Mouse (Mus musculus) urinary bladder, postnatal 14 days (tissue): ENCODE results near the gene Sh3bp2.
A peak's percentile ranks its signal among the peaks of the same experiment; 100 is the strongest.

Source experiments
- DNase-seq: peaks from one replicate; pipeline ENCODE4 v3.0.0; 2021; ENCODE audit warnings: low spot score

Sh3bp2 gene

GRCm38 (mm10) chr5:34525663-34526476 is at the start of gene Sh3bp2:
TSS of gene Sh3bp2 (plus strand) at chr5:34525838.
- peak; percentile 99 for DNase-seq

- DNase-seq = no peak
Measured at GRCm38 (mm10) chr5:34480926-34481325, 44.7 kb upstream of the Sh3bp2 start.

- DNase-seq = no peak
Measured at GRCm38 (mm10) chr5:34485731-34486130, 39.9 kb upstream of the Sh3bp2 start.

- DNase-seq = peak; percentile 54
Measured at GRCm38 (mm10) chr5:34487320-34488090, 38.1 kb upstream of the Sh3bp2 start.

GRCm38 (mm10) chr5:34488741-34489417 is 36.8 kb upstream of the Sh3bp2 start:
- DNase-seq = no peak

GRCm38 (mm10) chr5:34489418-34489787 is 36.2 kb upstream of the Sh3bp2 start:
- no peak for DNase-seq

GRCm38 (mm10) chr5:34496745-34497144 is 28.9 kb upstream of the Sh3bp2 start:
- DNase-seq = no peak

GRCm38 (mm10) chr5:34500886-34501285 is 24.8 kb upstream of the Sh3bp2 start:
- no peak for DNase-seq

GRCm38 (mm10) chr5:34501588-34501987 is 24.1 kb upstream of the Sh3bp2 start:
- DNase-seq = no peak

GRCm38 (mm10) chr5:34502411-34502810 is 23.2 kb upstream of the Sh3bp2 start:
- DNase-seq = no peak

- no peak for DNase-seq
Measured at GRCm38 (mm10) chr5:34502821-34503220, 22.8 kb upstream of the Sh3bp2 start.

- no peak for DNase-seq
Measured at GRCm38 (mm10) chr5:34512486-34512885, 13.2 kb upstream of the Sh3bp2 start.

- peak; percentile 98 for DNase-seq
Measured at GRCm38 (mm10) chr5:34513466-34514217, 12.0 kb upstream of the Sh3bp2 start, which contains the start of gene Tnip2. TSS of gene Tnip2 (minus strand) at chr5:34513991.

GRCm38 (mm10) chr5:34514218-34514566 is 11.4 kb upstream of the Sh3bp2 start:
- no peak for DNase-seq

GRCm38 (mm10) chr5:34515096-34515495 is 10.5 kb upstream of the Sh3bp2 start:
- no peak for DNase-seq

- peak; percentile 87 for DNase-seq
Measured at GRCm38 (mm10) chr5:34517913-34518312, 7.7 kb upstream of the Sh3bp2 start.

- no peak for DNase-seq
Measured at GRCm38 (mm10) chr5:34519389-34519910, 6.2 kb upstream of the Sh3bp2 start.

- no peak for DNase-seq
Measured at GRCm38 (mm10) chr5:34520458-34521209, 5.0 kb upstream of the Sh3bp2 start.

GRCm38 (mm10) chr5:34521337-34521736 is 4.3 kb upstream of the Sh3bp2 start:
- DNase-seq = no peak

GRCm38 (mm10) chr5:34523958-34524485 is 1.6 kb upstream of the Sh3bp2 start:
- no peak for DNase-seq

GRCm38 (mm10) chr5:34524511-34524910 is 1.1 kb upstream of the Sh3bp2 start:
- no peak for DNase-seq
